Comparison of ENCODE assay signal across 7 mouse cellular contexts in the genomic region with DNA sequence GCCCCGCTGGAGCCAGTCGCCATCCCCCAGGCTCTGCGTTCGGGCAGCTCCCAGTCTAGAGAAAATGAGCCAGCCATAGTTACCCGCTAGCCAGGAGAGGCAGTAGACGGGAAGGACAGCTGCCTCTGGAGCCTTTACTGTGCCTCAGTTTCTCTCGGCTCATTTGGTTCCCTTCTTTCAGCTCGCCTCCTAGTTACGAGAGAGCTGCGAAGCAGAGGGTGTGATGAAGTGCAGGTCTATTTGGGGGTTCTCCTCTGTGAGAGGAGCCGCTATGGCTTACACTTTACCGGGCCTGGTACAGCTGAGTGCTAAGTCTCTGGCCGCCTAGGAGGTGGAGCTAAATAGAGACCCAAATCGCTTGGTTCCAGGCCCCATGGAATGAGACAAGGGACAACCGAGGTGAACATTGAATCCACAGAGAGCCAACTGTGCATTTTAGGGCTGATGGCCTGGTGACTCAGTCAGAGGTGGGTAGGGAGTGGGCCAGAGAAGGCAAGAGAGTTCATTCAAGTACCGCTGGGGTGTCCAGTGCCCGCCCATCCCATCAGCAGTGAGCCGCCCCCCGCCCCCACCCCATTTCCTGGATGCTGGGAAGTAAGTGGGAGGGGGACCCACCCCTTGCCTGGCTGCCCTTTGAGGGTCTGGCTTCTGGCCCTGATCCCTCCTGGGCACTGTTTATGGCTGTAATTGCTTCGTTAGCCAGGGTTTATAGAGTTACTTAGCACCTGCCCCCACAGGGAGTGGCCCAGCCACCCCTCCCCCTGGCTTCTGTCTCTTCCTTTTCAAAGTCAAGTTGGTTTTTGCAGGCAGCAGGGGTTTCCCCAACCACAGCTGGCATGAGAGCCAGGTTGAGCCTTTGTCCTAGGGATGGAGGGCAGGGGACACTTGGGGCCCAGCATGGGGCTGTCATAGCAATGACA. TPM values are rescaled to one million over a fixed set of nuclear protein-coding genes. Genes with fewer than 3 reads are reported as not detected.
A peak's percentile ranks its signal among the peaks of the same experiment; 100 is the strongest.
DNase-seq lines count a peak whose midpoint lies in the region; ATAC-seq and TF ChIP-seq lines count a peak whose summit lies in the region.

No protein-coding gene starts in this region.

- 1% methylated on average over 20 of the region's 20 CpGs for WGBS in hindbrain, embryonic 11.5 days
- 4% methylated on average over 20 of the region's 20 CpGs for WGBS in limb, embryonic 14.5 days
- WGBS in neural tube, embryonic 11.5 days, result 3% methylated on average over 20 of the region's 20 CpGs

- no peaks in the 10 kb centered on the region for H3K9me3 ChIP-seq in hindbrain, embryonic 11.5 days (ENCODE audit: control insufficient read depth, low read length)
- no peaks in the 10 kb centered on the region for H3K9me3 ChIP-seq in limb, embryonic 14.5 days (ENCODE audit: control insufficient read depth, low read length)
- no peaks in the 10 kb centered on the region for H3K9me3 ChIP-seq in neural tube, embryonic 11.5 days (ENCODE audit: control insufficient read depth, low read length)

- H3K27me3 ChIP-seq in hindbrain, embryonic 11.5 days (ENCODE audit: control insufficient read depth, insufficient read depth, low read length), result peaks cover 17% of the 10 kb centered on the region
- H3K27me3 ChIP-seq in limb, embryonic 14.5 days (ENCODE audit: control insufficient read depth, insufficient read depth, low read length), result no peaks in the 10 kb centered on the region
- H3K27me3 ChIP-seq in neural tube, embryonic 11.5 days (ENCODE audit: control insufficient read depth, insufficient read depth, low read length), result peaks cover 23% of the 10 kb centered on the region

- DNase-seq in ES-CJ7 (ENCODE audit: low read depth, low spot score) (peak; percentile 95), adipocyte (ENCODE audit: low spot score) (no peak)
- DNase-seq in brain, embryonic 14.5 days (ENCODE audit: low read depth), result peak; percentile 44
- DNase-seq in hindbrain, embryonic 11.5 days (ENCODE audit: low spot score), result peak; percentile 41
- peak; percentile 48 for DNase-seq in limb, embryonic 14.5 days (ENCODE audit: low spot score)
- DNase-seq in neural tube, embryonic 11.5 days (ENCODE audit: low spot score), result peak; percentile 36
- no peak for DNase-seq in right cerebral cortex, postnatal 10 days (ENCODE audit: low spot score in 2 of 2)

- H3K4me3 ChIP-seq in hindbrain, embryonic 11.5 days (ENCODE audit: low read depth, low read length), result peak overlapping the region; percentile 56; the same call in 1 of the 2 replicates
- H3K4me3 ChIP-seq in limb, embryonic 14.5 days (replicated peaks; ENCODE audit: low read length), result peak overlapping the region; percentile 73
- peak overlapping the region; percentile 53 for H3K4me3 ChIP-seq in neural tube, embryonic 11.5 days (ENCODE audit: low read depth, low read length)

- ATAC-seq in hindbrain, embryonic 11.5 days (ENCODE audit: low FRiP score), result no peak
- no peak for ATAC-seq in limb, embryonic 14.5 days (ENCODE audit: low FRiP score, low read depth)
- no peak for ATAC-seq in neural tube, embryonic 11.5 days (ENCODE audit: insufficient read depth, low FRiP score, low TSS enrichment)

- no peak for TF ChIP-seq POLR2A in brain, embryonic 14.5 days (IDR thresholded peaks at IDR 0.05; ENCODE audit: borderline replicate concordance, extremely low read depth, insufficient read depth, insufficient read length, poor library complexity, severe bottlenecking)
- TF ChIP-seq POLR2A in limb, embryonic 14.5 days (IDR thresholded peaks at IDR 0.05; ENCODE audit: borderline replicate concordance, extremely low read depth, insufficient read depth, insufficient read length), result no peak

- peaks cover 10% of the 10 kb centered on the region for H3K4me1 ChIP-seq in hindbrain, embryonic 11.5 days (replicated peaks; ENCODE audit: control insufficient read depth, insufficient read depth, low read length)
- peaks cover 15% of the 10 kb centered on the region for H3K4me1 ChIP-seq in limb, embryonic 14.5 days (ENCODE audit: control insufficient read depth, insufficient read depth, low read length)
- H3K4me1 ChIP-seq in neural tube, embryonic 11.5 days (ENCODE audit: control insufficient read depth, insufficient read depth, low read length), result peaks cover 18% of the 10 kb centered on the region

- no peak overlapping the region for H3K27ac ChIP-seq in hindbrain, embryonic 11.5 days (ENCODE audit: low read depth, low read length)
- peak overlapping the region; percentile 84 for H3K27ac ChIP-seq in limb, embryonic 14.5 days (replicated peaks; ENCODE audit: low read depth, low read length)
- H3K27ac ChIP-seq in neural tube, embryonic 11.5 days (ENCODE audit: low read depth, low read length), result no peak overlapping the region

- H3K9ac ChIP-seq in hindbrain, embryonic 11.5 days (ENCODE audit: low read depth, low read length), result no peak overlapping the region
- peak overlapping the region; percentile 68 for H3K9ac ChIP-seq in limb, embryonic 14.5 days (ENCODE audit: low read depth, low read length, severe bottlenecking)
- H3K9ac ChIP-seq in neural tube, embryonic 11.5 days (ENCODE audit: low read length), result peak overlapping the region; percentile 44; the same call in 1 of the 2 replicates

- TF ChIP-seq CTCF in brain, embryonic 14.5 days (IDR thresholded peaks at IDR 0.05; ENCODE audit: borderline replicate concordance, extremely low read depth, insufficient read depth, insufficient read length), result no peak

- peak overlapping the region; percentile 97 for H3K4me2 ChIP-seq in hindbrain, embryonic 11.5 days (replicated peaks; ENCODE audit: low read depth, low read length)
- H3K4me2 ChIP-seq in limb, embryonic 14.5 days (replicated peaks; ENCODE audit: low read depth, low read length, severe bottlenecking), result peak overlapping the region; percentile 94
- H3K4me2 ChIP-seq in neural tube, embryonic 11.5 days (ENCODE audit: low read depth), result peak overlapping the region; percentile 97

- H3K36me3 ChIP-seq in hindbrain, embryonic 11.5 days (ENCODE audit: control insufficient read depth, insufficient read depth, low read length), result no peaks in the 10 kb centered on the region
- H3K36me3 ChIP-seq in limb, embryonic 14.5 days (ENCODE audit: control insufficient read depth, insufficient read depth, low read length), result no peaks in the 10 kb centered on the region
- H3K36me3 ChIP-seq in neural tube, embryonic 11.5 days (ENCODE audit: control insufficient read depth, insufficient read depth, low read length), result no peaks in the 10 kb centered on the region

RNA-seq across cellular contexts. Expression of gene Tfeb, which starts 2.3 kb away (rescaled TPM):
- polyA plus RNA-seq in brain, embryonic 14.5 days (2012; rRNA removed), result 2.0 and 3.2 TPM in 2 replicates
- polyA plus RNA-seq in hindbrain, embryonic 11.5 days (2014; fragmentation: Nextera tagmentation; extraction: Ambion mirVana), result 2.5 TPM in 2 replicates
- 12.2 and 13.2 TPM in 2 replicates for polyA plus RNA-seq in limb, embryonic 14.5 days (2012; rRNA removed)
- 10.6 and 11.5 TPM in 2 replicates for polyA plus RNA-seq in limb, embryonic 14.5 days (2014; fragmentation: Nextera tagmentation; extraction: Ambion mirVana)
- polyA plus RNA-seq in neural tube, embryonic 11.5 days (2014; fragmentation: Nextera tagmentation; extraction: Ambion mirVana), result 1.8 and 2.0 TPM in 2 replicates

RNA-seq across cellular contexts. Expression of gene Pgc, which starts 12.5 kb away (rescaled TPM):
- not detected in 2 replicates for polyA plus RNA-seq in brain, embryonic 14.5 days (2012; rRNA removed)
- not detected in 2 replicates for polyA plus RNA-seq in hindbrain, embryonic 11.5 days (2014; fragmentation: Nextera tagmentation; extraction: Ambion mirVana)
- polyA plus RNA-seq in limb, embryonic 14.5 days (2012; rRNA removed), result 0.55 and 1.4 TPM in 2 replicates
- 0.18 and 0.23 TPM in 2 replicates for polyA plus RNA-seq in limb, embryonic 14.5 days (2014; fragmentation: Nextera tagmentation; extraction: Ambion mirVana)
- polyA plus RNA-seq in neural tube, embryonic 11.5 days (2014; fragmentation: Nextera tagmentation; extraction: Ambion mirVana), result not detected in 2 replicates

RNA-seq across cellular contexts. Expression of gene Prickle4, which starts 44.6 kb away (rescaled TPM):
- 0.52 and 1.0 TPM in 2 replicates for polyA plus RNA-seq in brain, embryonic 14.5 days (2012; rRNA removed)
- 0.32 and 1.8 TPM in 2 replicates for polyA plus RNA-seq in hindbrain, embryonic 11.5 days (2014; fragmentation: Nextera tagmentation; extraction: Ambion mirVana)
- 0.52 and 1.9 TPM in 2 replicates for polyA plus RNA-seq in limb, embryonic 14.5 days (2012; rRNA removed)
- 1.3 TPM in 2 replicates for polyA plus RNA-seq in limb, embryonic 14.5 days (2014; fragmentation: Nextera tagmentation; extraction: Ambion mirVana)
- 0.84 and 2.7 TPM in 2 replicates for polyA plus RNA-seq in neural tube, embryonic 11.5 days (2014; fragmentation: Nextera tagmentation; extraction: Ambion mirVana)

RNA-seq across cellular contexts. Expression of gene Gm21981, which starts 44.9 kb away (rescaled TPM):
- polyA plus RNA-seq in brain, embryonic 14.5 days (2012; rRNA removed), result 4.9 and 5.1 TPM in 2 replicates
- polyA plus RNA-seq in hindbrain, embryonic 11.5 days (2014; fragmentation: Nextera tagmentation; extraction: Ambion mirVana), result 1.4 and 2.1 TPM in 2 replicates
- 2.6 and 3.0 TPM in 2 replicates for polyA plus RNA-seq in limb, embryonic 14.5 days (2012; rRNA removed)
- polyA plus RNA-seq in limb, embryonic 14.5 days (2014; fragmentation: Nextera tagmentation; extraction: Ambion mirVana), result 1.3 and 1.7 TPM in 2 replicates
- polyA plus RNA-seq in neural tube, embryonic 11.5 days (2014; fragmentation: Nextera tagmentation; extraction: Ambion mirVana), result 1.8 and 2.7 TPM in 2 replicates

RNA-seq across cellular contexts. Expression of gene Frs3, which starts 50.3 kb away (rescaled TPM):
- 54.2 and 55.4 TPM in 2 replicates for polyA plus RNA-seq in brain, embryonic 14.5 days (2012; rRNA removed)
- polyA plus RNA-seq in hindbrain, embryonic 11.5 days (2014; fragmentation: Nextera tagmentation; extraction: Ambion mirVana), result 7.9 and 8.6 TPM in 2 replicates
- polyA plus RNA-seq in limb, embryonic 14.5 days (2012; rRNA removed), result 16.0 and 26.2 TPM in 2 replicates
- polyA plus RNA-seq in limb, embryonic 14.5 days (2014; fragmentation: Nextera tagmentation; extraction: Ambion mirVana), result 5.4 TPM in 2 replicates
- polyA plus RNA-seq in neural tube, embryonic 11.5 days (2014; fragmentation: Nextera tagmentation; extraction: Ambion mirVana), result 8.6 and 12.1 TPM in 2 replicates

Comparison
In these comparisons a context has a peak if more than half of its experiments do, and no peak if none do; other contexts are left out.
1. DNase-seq: peak in ES-CJ7 (single experiment), brain, embryonic 14.5 days (single experiment), hindbrain, embryonic 11.5 days (single experiment), limb, embryonic 14.5 days (single experiment) and neural tube, embryonic 11.5 days (single experiment); none in adipocyte (single experiment) and right cerebral cortex, postnatal 10 days (0 of 2).
2. Peak in every context shown above with its lines, with median percentiles within 50 percentile points of each other: H3K4me2 ChIP-seq and H3K4me3 ChIP-seq.